Mouse (Mus musculus) mature B cell (primary cell): ENCODE results near the gene Unc13b.

Source experiments
- in situ Hi-C: fragments of 300-500 bp; cut with MboI; formaldehyde crosslinking; loops from 2 replicates; pipeline ENCODE4 v1.14.3; 2019

Unc13b gene

GRCm38 (mm10) chr4:43058753-43059654 is at the start of gene Unc13b:
TSS of gene Unc13b (plus strand) at chr4:43058953.
- in situ Hi-C loops, result loop anchor here (25.0 kb wide), 1 partner anchor 353 kb away; no protein-coding TSS in a partner anchor

- in situ Hi-C loops, result no loop called here
Measured at GRCm38 (mm10) chr4:43010161-43011038, 48.4 kb upstream of the Unc13b start, which contains the start of gene Fancg. TSS of gene Fancg (minus strand) at chr4:43010506.

GRCm38 (mm10) chr4:43012091-43012490 is 46.7 kb upstream of the Unc13b start:
- in situ Hi-C loops, result no loop called here

- in situ Hi-C loops, result no loop called here
Measured at GRCm38 (mm10) chr4:43018156-43018555, 40.6 kb upstream of the Unc13b start.

- in situ Hi-C loops, result no loop called here
Measured at GRCm38 (mm10) chr4:43019176-43019575, 39.6 kb upstream of the Unc13b start.

GRCm38 (mm10) chr4:43019641-43020465 is 38.9 kb upstream of the Unc13b start:
- in situ Hi-C loops, result no loop called here

GRCm38 (mm10) chr4:43020876-43021275 is 37.9 kb upstream of the Unc13b start:
- in situ Hi-C loops, result no loop called here

GRCm38 (mm10) chr4:43021341-43021740 is 37.4 kb upstream of the Unc13b start:
- in situ Hi-C loops, result no loop called here

- in situ Hi-C loops, result no loop called here
Measured at GRCm38 (mm10) chr4:43024673-43025072, 34.1 kb upstream of the Unc13b start.

GRCm38 (mm10) chr4:43025084-43025960 is 33.4 kb upstream of the Unc13b start, which contains the start of gene Pigo:
TSS of gene Pigo (minus strand) at chr4:43025819.
- in situ Hi-C loops, result no loop called here

- in situ Hi-C loops, result no loop called here
Measured at GRCm38 (mm10) chr4:43029121-43029520, 29.6 kb upstream of the Unc13b start.

- in situ Hi-C loops, result no loop called here
Measured at GRCm38 (mm10) chr4:43029749-43030148, 29.0 kb upstream of the Unc13b start.

GRCm38 (mm10) chr4:43030352-43030751 is 28.4 kb upstream of the Unc13b start:
- in situ Hi-C loops, result no loop called here

- in situ Hi-C loops, result no loop called here
Measured at GRCm38 (mm10) chr4:43030780-43031230, 27.9 kb upstream of the Unc13b start.

- in situ Hi-C loops, result no loop called here
Measured at GRCm38 (mm10) chr4:43031237-43031995, 27.3 kb upstream of the Unc13b start, which contains the start of gene Stoml2. TSS of gene Stoml2 (minus strand) at chr4:43031710.

GRCm38 (mm10) chr4:43032501-43032900 is 26.3 kb upstream of the Unc13b start:
- in situ Hi-C loops, result no loop called here

GRCm38 (mm10) chr4:43033481-43033880 is 25.3 kb upstream of the Unc13b start:
- in situ Hi-C loops, result no loop called here

GRCm38 (mm10) chr4:43035851-43036250 is 22.9 kb upstream of the Unc13b start:
- in situ Hi-C loops, result no loop called here

GRCm38 (mm10) chr4:43036356-43036755 is 22.4 kb upstream of the Unc13b start:
- in situ Hi-C loops, result no loop called here
